Mouse (Mus musculus): ENCODE results near the gene Cdon.

GRCm38 (mm10) chr9:35438286-35439061 is 17.5 kb downstream of the Cdon start:
- no peak for TF ChIP-seq CTCF (IDR thresholded peaks at IDR 0.05; ENCODE audit: control insufficient read depth, insufficient read depth, insufficient read length)
- TF ChIP-seq CEBPB (IDR thresholded peaks at IDR 0.05; ENCODE audit: low read depth), result no peak
- TF ChIP-seq MYOD1 (IDR thresholded peaks at IDR 0.05; ENCODE audit: control insufficient read depth, insufficient read length, low read depth), result no peak
- TF ChIP-seq USF1 (IDR thresholded peaks at IDR 0.05; ENCODE audit: low read depth), result no peak

Data from C2C12 (cell line).